Mouse (Mus musculus): ENCODE measurements around the gene Calhm1. TPM values are rescaled to one million over a fixed set of nuclear protein-coding genes. Genes with fewer than 3 reads are reported as not detected.

Gene Calhm1
- polyA plus RNA-seq (2012; rRNA removed), result not detected in 2 replicates

GRCm38 (mm10) chr19:47144154-47144553, at the start of gene Calhm1:
Gene Calhm1 (minus strand): TSS chr19:47144254.

DNA sequence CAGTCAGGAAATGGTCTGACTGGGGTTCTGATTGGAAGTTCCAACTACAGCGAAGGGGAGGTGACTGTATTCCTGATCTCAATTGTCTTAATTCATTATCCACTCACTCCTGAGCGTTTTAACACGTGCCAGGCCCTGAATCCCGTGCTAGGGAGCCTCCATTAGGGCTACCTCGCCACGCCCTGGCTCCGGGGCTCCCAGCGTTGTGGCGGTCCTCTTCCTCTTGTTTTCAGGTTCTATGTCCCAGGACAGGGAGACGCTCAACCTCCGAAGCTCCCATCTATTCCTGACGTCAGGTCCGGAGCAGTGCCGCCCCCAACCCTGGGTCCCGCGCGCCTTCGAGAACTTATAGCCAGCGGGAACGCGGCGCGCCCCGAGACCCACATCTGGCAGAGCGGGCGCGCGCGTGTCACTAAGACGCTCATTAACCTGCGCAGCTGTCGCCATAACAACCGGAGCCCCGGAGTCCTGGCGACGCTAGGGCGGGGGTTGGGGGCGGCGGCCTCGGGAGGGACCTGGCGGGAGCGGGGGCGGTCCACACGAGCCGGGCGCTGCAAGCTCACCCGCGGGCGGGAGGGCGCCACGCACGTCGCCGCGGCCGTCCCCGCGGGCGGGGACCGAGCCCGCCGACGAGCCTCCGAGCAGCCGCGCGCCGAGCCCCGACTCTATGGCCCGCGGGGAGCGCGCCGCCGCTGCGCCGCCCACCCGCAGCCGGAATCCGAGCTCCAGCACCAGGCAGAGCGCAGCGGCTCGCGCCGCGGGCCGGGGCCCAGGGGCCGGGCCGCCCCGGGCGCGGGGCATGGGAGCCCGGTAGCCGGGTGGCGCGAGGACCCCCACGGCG, 34.6 kb upstream of the Calhm1 start, which contains the start of gene Neurl1a:
TSS of gene Neurl1a (plus strand) at position 390 of the 841 bp plus-strand sequence.

DNA sequence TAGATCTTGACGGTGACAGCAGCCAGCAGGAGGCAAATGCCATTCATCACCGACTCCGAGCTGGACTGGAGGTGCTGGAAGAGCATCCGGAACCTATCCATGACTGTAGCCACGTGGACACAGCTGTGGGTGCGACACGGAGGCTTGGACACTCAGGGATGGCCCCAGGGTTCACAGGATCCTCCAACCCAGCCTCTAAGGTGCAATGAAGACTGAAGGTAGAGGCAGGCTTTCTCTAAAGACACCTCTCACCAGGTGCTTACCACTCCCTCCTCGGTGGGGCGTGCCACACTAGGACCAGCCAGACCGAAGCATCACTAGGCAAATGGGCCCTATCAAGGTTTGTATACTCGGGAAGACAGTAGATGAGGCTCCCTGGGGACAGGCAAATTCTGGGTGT, 13.6 kb upstream of the Calhm1 start, which contains the start of gene Calhm3:
TSS of gene Calhm3 (minus strand) at position 101 of the 400 bp plus-strand sequence.

DNA sequence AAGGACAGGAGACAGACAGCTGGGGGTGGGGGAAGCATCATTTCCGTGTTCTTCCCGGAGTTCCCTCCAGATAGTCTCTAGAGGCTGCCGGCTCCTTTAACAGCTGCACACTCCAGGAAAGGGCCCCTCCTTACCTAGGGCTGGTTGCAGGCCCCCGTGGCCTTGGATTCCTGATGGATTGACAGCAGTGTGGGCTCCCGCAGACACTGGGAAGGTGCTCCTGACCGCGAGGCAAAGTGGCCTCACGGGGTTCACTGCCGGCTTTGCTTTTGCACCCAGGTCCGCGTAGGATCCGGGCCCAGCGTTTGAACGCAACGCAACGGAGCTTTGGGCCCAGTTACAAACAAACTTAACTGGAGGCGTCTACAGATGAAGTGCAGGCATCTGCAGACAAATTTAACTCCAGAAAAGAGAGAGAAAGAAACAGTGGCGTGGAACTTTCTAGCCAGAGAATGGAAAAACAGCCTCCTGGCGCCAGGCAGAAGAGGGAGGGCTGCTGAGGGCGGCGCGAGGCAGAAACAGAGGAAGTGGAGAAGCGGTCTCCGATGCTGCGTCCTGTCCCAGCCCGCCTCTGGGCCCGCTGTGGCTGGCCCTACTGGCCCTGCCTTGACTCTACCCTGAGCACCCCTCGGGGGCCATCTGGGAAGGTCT, 6.2 kb downstream of the Calhm1 start, which contains the start of gene Calhm2:
TSS of gene Calhm2 (minus strand) at position 524 of the 651 bp plus-strand sequence.

Other genes starting within 250 kb of the Calhm1 start
- 0.38 and 0.47 TPM in 2 replicates for gene Ina, start 129.6 kb downstream of the Calhm1 start, polyA plus RNA-seq (2012; rRNA removed)
- gene Nt5c2, start 129.1 kb downstream of the Calhm1 start, polyA plus RNA-seq (2012; rRNA removed), result 18.4 and 20.1 TPM in 2 replicates
- gene Pcgf6, start 93.3 kb downstream of the Calhm1 start, polyA plus RNA-seq (2012; rRNA removed), result 16.8 and 21.4 TPM in 2 replicates
- 5.1 and 6.2 TPM in 2 replicates for gene Taf5, start 76.5 kb downstream of the Calhm1 start, polyA plus RNA-seq (2012; rRNA removed)
- gene Usmg5, start 53.6 kb downstream of the Calhm1 start, polyA plus RNA-seq (2012; rRNA removed), result 9.7 and 18.6 TPM in 2 replicates
- 11.0 and 12.5 TPM in 2 replicates for gene Pdcd11, start 53.5 kb downstream of the Calhm1 start, polyA plus RNA-seq (2012; rRNA removed)
- gene Calhm2, start 6.0 kb downstream of the Calhm1 start, polyA plus RNA-seq (2012; rRNA removed), result 13.2 and 14.8 TPM in 2 replicates
- not detected in 2 replicates for gene Calhm3, start 13.5 kb upstream of the Calhm1 start, polyA plus RNA-seq (2012; rRNA removed)
- gene Neurl1a, start 34.6 kb upstream of the Calhm1 start, polyA plus RNA-seq (2012; rRNA removed), result 13.5 and 21.7 TPM in 2 replicates